Mouse (Mus musculus) heart, embryonic 15.5 days (tissue): ENCODE data around the gene Uap1l1. TPM values are rescaled to one million over a fixed set of nuclear protein-coding genes. Genes with fewer than 3 reads are reported as not detected.

Source experiments
- ATAC-seq: fragments of 200-750 bp; cut with Nextera tagmentation; replicated peaks from 2 replicates; pipeline ENCODE4 v1.8.0; 2017; ENCODE audit warnings: low read depth, moderate TSS enrichment; ENCODE audit not compliant: insufficient number of reproducible peaks, insufficient read depth, low FRiP score
- H3K27ac ChIP-seq: fragments of 300-500 bp; sonication (generic); 2 replicates; pipeline ENCODE4 v1.5.1; 2015; ENCODE audit warnings: mild to moderate bottlenecking, inconsistent platforms
- H3K27me3 ChIP-seq: fragments of 300-500 bp; sonication (generic); 2 replicates; pipeline ENCODE4 v1.6.1; 2015; ENCODE audit warnings: inconsistent platforms
- H3K36me3 ChIP-seq: fragments of 300-500 bp; sonication (generic); 2 replicates; pipeline ENCODE4 v1.6.1; 2015; ENCODE audit warnings: mild to moderate bottlenecking, inconsistent platforms
- H3K4me1 ChIP-seq: fragments of 300-500 bp; sonication (generic); replicated peaks from 2 replicates; pipeline ENCODE4 v1.6.1; 2015; ENCODE audit warnings: inconsistent platforms
- H3K4me2 ChIP-seq: fragments of 300-500 bp; sonication (generic); 2 replicates; pipeline ENCODE4 v1.6.1; 2015; ENCODE audit warnings: inconsistent platforms, mild to moderate bottlenecking, moderate library complexity
- H3K4me3 ChIP-seq: fragments of 300-500 bp; sonication (generic); 2 replicates; pipeline ENCODE4 v1.5.1; 2015; ENCODE audit warnings: mild to moderate bottlenecking, inconsistent platforms
- H3K9ac ChIP-seq: fragments of 300-500 bp; sonication (generic); 2 replicates; pipeline ENCODE4 v1.6.1; 2015; ENCODE audit warnings: mild to moderate bottlenecking, inconsistent platforms
- H3K9me3 ChIP-seq: fragments of 300-500 bp; sonication (generic); replicated peaks from 2 replicates; pipeline ENCODE4 v1.6.1; 2016; ENCODE audit warnings: inconsistent platforms
- WGBS: fragments of 180-500 bp; shearing (Covaris S2); methylation state at CpG from one replicate; pipeline ENCODE4 v1.1.7; 2015; ENCODE audit warnings: mixed read lengths; 5-methylcytosine and 5-hydroxymethylcytosine counted together
- polyA plus RNA-seq: library from polyadenylated mRNA; unstranded; fragments of >200 nt; fragmentation: Nextera tagmentation; extraction: Ambion mirVana; gene quantifications from 2 replicates; pipeline ENCODE4 v1.2.1, GENCODE M21; 2015

Uap1l1 gene
- polyA plus RNA-seq, 1 experiment from 2014 or later = 13.9 TPM

DNA sequence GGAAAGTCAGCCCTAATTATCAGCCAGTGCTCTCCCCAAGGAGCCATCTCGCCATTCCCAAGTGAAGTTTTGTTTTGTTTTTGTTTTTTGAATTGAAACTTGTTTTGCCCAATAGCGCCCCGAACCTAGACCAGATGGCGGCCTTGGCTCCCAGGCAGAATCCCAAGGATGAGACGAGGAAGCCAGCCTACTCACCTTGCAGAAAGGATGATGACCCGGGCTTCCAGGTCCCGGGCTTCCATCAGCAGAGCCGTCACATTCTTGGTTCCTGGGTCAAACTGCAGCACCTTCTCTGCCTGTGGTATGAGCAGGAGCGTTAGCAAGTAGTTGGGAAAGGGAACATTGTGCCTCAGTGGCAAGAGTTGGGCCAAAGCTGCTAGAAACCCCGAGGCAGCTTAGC is 55.3 kb downstream of the Uap1l1 start:
- peaks cover 3% of the 10 kb centered on the region for H3K4me1 ChIP-seq
- no peak overlapping the region for H3K4me3 ChIP-seq
- H3K4me2 ChIP-seq = no peak overlapping the region
- peaks cover 93% of the 10 kb centered on the region for H3K27me3 ChIP-seq
- WGBS = 50% methylated on average over 10 of the region's 10 CpGs
- H3K27ac ChIP-seq = no peak overlapping the region
- ATAC-seq = no peak
- no peaks in the 10 kb centered on the region for H3K36me3 ChIP-seq
- H3K9ac ChIP-seq = no peak overlapping the region
- H3K9me3 ChIP-seq = no peaks in the 10 kb centered on the region

Other genes with a start within 250 kb of the Uap1l1 start
- 17.3 and 19.0 TPM in 2 replicates for gene Nrarp, start 184.9 kb downstream of the Uap1l1 start, polyA plus RNA-seq
- 5.8 and 10.3 TPM in 2 replicates for gene Tor4a, start 168.8 kb downstream of the Uap1l1 start, polyA plus RNA-seq
- gene Nelfb, start 154.2 kb downstream of the Uap1l1 start, polyA plus RNA-seq = 62.7 and 79.5 TPM in 2 replicates
- not detected in 2 replicates for gene Stpg3, start 151.0 kb downstream of the Uap1l1 start, polyA plus RNA-seq
- gene Fam166a, start 146.9 kb downstream of the Uap1l1 start, polyA plus RNA-seq = 0.57 and 0.65 TPM in 2 replicates
- gene Tubb4b, start 141.0 kb downstream of the Uap1l1 start, polyA plus RNA-seq = 358 and 463 TPM in 2 replicates
- gene Slc34a3, start 131.3 kb downstream of the Uap1l1 start, polyA plus RNA-seq = not detected in 2 replicates
- gene Rnf224, start 128.9 kb downstream of the Uap1l1 start, polyA plus RNA-seq = not detected in 2 replicates
- gene Rnf208, start 123.4 kb downstream of the Uap1l1 start, polyA plus RNA-seq = 4.3 and 6.0 TPM in 2 replicates
- 0.30 TPM in 2 replicates for gene Cysrt1, start 123.2 kb downstream of the Uap1l1 start, polyA plus RNA-seq
- 2.3 and 3.3 TPM in 2 replicates for gene AL732309.1, start 118.8 kb downstream of the Uap1l1 start, polyA plus RNA-seq
- 17.6 and 18.2 TPM in 2 replicates for gene Tmem203, start 110.2 kb downstream of the Uap1l1 start, polyA plus RNA-seq
- 3.6 and 5.2 TPM in 2 replicates for gene Tprn, start 103.1 kb downstream of the Uap1l1 start, polyA plus RNA-seq
- 137 and 152 TPM in 2 replicates for gene Ssna1, start 93.2 kb downstream of the Uap1l1 start, polyA plus RNA-seq
- gene Anapc2, start 93.2 kb downstream of the Uap1l1 start, polyA plus RNA-seq = 67.5 and 92.0 TPM in 2 replicates
- not detected in 2 replicates for gene Tmem210, start 77.5 kb downstream of the Uap1l1 start, polyA plus RNA-seq
- 0.28 and 0.89 TPM in 2 replicates for gene Lrrc26, start 75.8 kb downstream of the Uap1l1 start, polyA plus RNA-seq
- 0.25 and 0.28 TPM in 2 replicates for gene Grin1, start 46.5 kb downstream of the Uap1l1 start, polyA plus RNA-seq
- gene Man1b1, start 33.3 kb downstream of the Uap1l1 start, polyA plus RNA-seq = 30.2 and 31.1 TPM in 2 replicates
- 9.5 and 12.5 TPM in 2 replicates for gene Dpp7, start 9.3 kb downstream of the Uap1l1 start, polyA plus RNA-seq
- 15.4 and 25.5 TPM in 2 replicates for gene Sapcd2, start 6.6 kb upstream of the Uap1l1 start, polyA plus RNA-seq
- gene Entpd2, start 30.2 kb upstream of the Uap1l1 start, polyA plus RNA-seq = 1.8 and 4.6 TPM in 2 replicates
- 28.8 and 41.6 TPM in 2 replicates for gene Npdc1, start 33.7 kb upstream of the Uap1l1 start, polyA plus RNA-seq
- gene Fut7, start 57.6 kb upstream of the Uap1l1 start, polyA plus RNA-seq = 0.08 and 0.15 TPM in 2 replicates
- gene Abca2, start 63.0 kb upstream of the Uap1l1 start, polyA plus RNA-seq = 3.5 and 5.6 TPM in 2 replicates
- gene Clic3, start 91.2 kb upstream of the Uap1l1 start, polyA plus RNA-seq = 6.1 and 9.6 TPM in 2 replicates
- gene Paxx, start 95.4 kb upstream of the Uap1l1 start, polyA plus RNA-seq = 31.1 and 38.0 TPM in 2 replicates
- 107 and 134 TPM in 2 replicates for gene Ptgds, start 104.4 kb upstream of the Uap1l1 start, polyA plus RNA-seq
- not detected in 2 replicates for gene Lcn12, start 128.2 kb upstream of the Uap1l1 start, polyA plus RNA-seq
- 72.6 and 94.1 TPM in 2 replicates for gene Fbxw5, start 135.1 kb upstream of the Uap1l1 start, polyA plus RNA-seq
- gene C8g, start 136.0 kb upstream of the Uap1l1 start, polyA plus RNA-seq = 3.5 and 5.0 TPM in 2 replicates
- 18.4 and 25.2 TPM in 2 replicates for gene Traf2, start 181.3 kb upstream of the Uap1l1 start, polyA plus RNA-seq
- gene Edf1, start 192.2 kb upstream of the Uap1l1 start, polyA plus RNA-seq = 276 and 289 TPM in 2 replicates
- gene Mamdc4, start 209.2 kb upstream of the Uap1l1 start, polyA plus RNA-seq = 3.4 and 9.8 TPM in 2 replicates
- gene Phpt1, start 209.5 kb upstream of the Uap1l1 start, polyA plus RNA-seq = 171 and 175 TPM in 2 replicates
- gene Ajm1, start 216.1 kb upstream of the Uap1l1 start, polyA plus RNA-seq = 0.22 and 0.30 TPM in 2 replicates
- gene Rabl6, start 242.8 kb upstream of the Uap1l1 start, polyA plus RNA-seq = 41.0 and 50.2 TPM in 2 replicates